Mouse (Mus musculus) C2C12 (cell line): ENCODE measurements at regions not wholly inside any gene's neighbourhood (a gene's known extent, or its start where the extent isn't known, plus 50 kb on each side); places are given as distances from the start of the nearest gene placed in this dataset.

Source experiments
- CTCF ChIP-seq: IDR thresholded peaks from one replicate; pipeline ENCODE4 v1.5.1; 2011; ENCODE audit not compliant: control insufficient read depth, insufficient read depth, insufficient read length
- MAX ChIP-seq: IDR thresholded peaks from one replicate; pipeline ENCODE4 v1.6.1; 2011; ENCODE audit warnings: mild to moderate bottlenecking, control low read depth
- MYOD1 ChIP-seq: IDR thresholded peaks from one replicate; pipeline ENCODE4 v1.6.1; 2011; ENCODE audit warnings: low read depth; ENCODE audit not compliant: control insufficient read depth, insufficient read length
- USF1 ChIP-seq: IDR thresholded peaks from one replicate; pipeline ENCODE4 v1.6.1; 2011; ENCODE audit warnings: low read depth, mild to moderate bottlenecking, control low read depth, moderate library complexity

- no peak for TF ChIP-seq CTCF
- no peak for TF ChIP-seq USF1
- no peak for TF ChIP-seq MYOD1
- no peak for TF ChIP-seq MAX
These were observed 1136.1 kb upstream of the Celf2 start for GRCm38 (mm10) chr2:8645463-8645862.
